Mouse (Mus musculus): Measurements from ENCODE around the gene Gm36210.

- peak; percentile 96 for TF ChIP-seq CTCF (IDR thresholded peaks at IDR 0.05)
- TF ChIP-seq EP300 (IDR thresholded peaks at IDR 0.05): no peak
Observed at GRCm38 (mm10) chr7:4938456-4938855, 32.1 kb upstream of the Gm36210 start.

All from lung, postnatal 0 days (tissue).